ENCODE assay signal across 15 mouse cellular contexts in genomic region chr2:116913677-116914405, GRCm38 (mm10). TPM values are rescaled to one million over a fixed set of nuclear protein-coding genes. Genes with fewer than 3 reads are reported as not detected.
DNase-seq lines count a peak whose midpoint lies in the region; ATAC-seq lines count a peak whose summit lies in the region.
"Had no signal": no experiment of that assay in that cellular context is flagged by ENCODE, and none has a peak within 500 bp of the region (broad histone marks: within the 10 kb centered on the region; RNA-seq: fewer than 3 reads in every experiment).

No protein-coding gene starts in this region.

- intact Hi-C loops in heart, postnatal 14 days (cut with DNase I) = no loop called here

- H3K36me3 ChIP-seq in midbrain, embryonic 13.5 days = no peaks in the 10 kb centered on the region
- H3K36me3 ChIP-seq: heart, embryonic 13.5 days; lung, embryonic 15.5 days; neural tube, embryonic 12.5 days; stomach, embryonic 15.5 days had no signal

- no peaks in the 10 kb centered on the region; the same call in 1 of the 2 replicates for H3K27me3 ChIP-seq in midbrain, embryonic 13.5 days
- H3K27me3 ChIP-seq: lung, embryonic 15.5 days; neural tube, embryonic 12.5 days; stomach, embryonic 15.5 days had no signal

- no peak overlapping the region for H3K4me2 ChIP-seq in midbrain, embryonic 13.5 days (replicated peaks)
- H3K4me2 ChIP-seq: heart, embryonic 13.5 days; lung, embryonic 15.5 days; neural tube, embryonic 12.5 days; stomach, embryonic 15.5 days had no signal

- ATAC-seq in midbrain, embryonic 13.5 days = no peak

- DNase-seq in heart, adult 8-10 months (ENCODE audit: low spot score) = peak; percentile 40
- no peak for DNase-seq in heart, postnatal 14 days
- DNase-seq in layer of hippocampus, adult 8-10 months (ENCODE audit: low spot score in 2 of 2) = peak; percentile 73 to 80
- DNase-seq in right cerebral cortex, postnatal 25 days = peak; percentile 80
- no peak for DNase-seq in ovary, postnatal 36 days (ENCODE audit: low spot score)
- no peak for DNase-seq in spleen, postnatal 10 days (ENCODE audit: low spot score in 2 of 2)

- no peak overlapping the region for H3K9ac ChIP-seq in midbrain, embryonic 13.5 days (replicated peaks)
- H3K9ac ChIP-seq: heart, embryonic 13.5 days; lung, embryonic 15.5 days; neural tube, embryonic 12.5 days; stomach, embryonic 15.5 days had no signal

- peaks cover 2% of the 10 kb centered on the region; the same call in 1 of the 2 replicates for H3K4me1 ChIP-seq in brown adipose tissue, adult 24 weeks (ENCODE audit: control insufficient read depth, insufficient read depth, insufficient read length, low read length)
- no peaks in the 10 kb centered on the region; the same call in 1 of the 2 replicates for H3K4me1 ChIP-seq in midbrain, embryonic 13.5 days (replicated peaks)
- H3K4me1 ChIP-seq: neural tube, embryonic 12.5 days; stomach, embryonic 15.5 days had no signal

- H3K27ac ChIP-seq in brown adipose tissue, adult 24 weeks (replicated peaks; ENCODE audit: low read depth, low read length) = peak overlapping the region; percentile 48; the same call in 1 of the 2 replicates
- H3K27ac ChIP-seq in midbrain, embryonic 13.5 days = no peak overlapping the region
- H3K27ac ChIP-seq: heart, embryonic 13.5 days; lung, embryonic 15.5 days; neural tube, embryonic 12.5 days; stomach, embryonic 15.5 days had no signal

- WGBS in midbrain, embryonic 13.5 days = 89% methylated on average over 20 of the region's 20 CpGs

- H3K9me3 ChIP-seq in midbrain, embryonic 13.5 days = no peaks in the 10 kb centered on the region
- H3K9me3 ChIP-seq: heart, embryonic 13.5 days; lung, embryonic 15.5 days; neural tube, embryonic 12.5 days; stomach, embryonic 15.5 days had no signal

- H3K4me3 ChIP-seq in brown adipose tissue, adult 24 weeks (ENCODE audit: insufficient read depth, low read depth, low read length) = no peak overlapping the region
- H3K4me3 ChIP-seq in midbrain, embryonic 13.5 days (replicated peaks) = no peak overlapping the region
- H3K4me3 ChIP-seq: heart, embryonic 13.5 days; lung, embryonic 15.5 days; neural tube, embryonic 12.5 days; stomach, embryonic 15.5 days had no signal

RNA-seq across cellular contexts. Expression of gene Tmco5, which starts 35.4 kb away (rescaled TPM):
- total RNA-seq in heart, adult 8-10 months (2022) = not detected
- total RNA-seq in heart, postnatal 14 days (2021) = not detected
- polyA plus RNA-seq in brown adipose tissue, adult 24 weeks (2012; ENCODE audit: insufficient read depth, insufficient read length, missing spikeins) = not detected in 2 replicates
- 1 to 10 TPM; 1.2 to 3.1 (median 2.0) TPM for total RNA-seq in layer of hippocampus, adult 8-10 months (2022)
- not detected in 2 replicates for polyA plus RNA-seq in midbrain, embryonic 13.5 days (2015; fragmentation: Nextera tagmentation; extraction: Ambion mirVana)
- polyA plus RNA-seq: brain, embryonic 14.5 days; embryonic facial prominence, embryonic 14.5 days; heart, embryonic 13.5 days; large intestine, adult 2 months; lung, embryonic 15.5 days; neural tube, embryonic 12.5 days; stomach, embryonic 15.5 days had no signal

Comparison
In these comparisons a context has a peak if more than half of its experiments do, and no peak if none do; other contexts are left out.
1. DNase-seq: peak in heart, adult 8-10 months (single experiment), layer of hippocampus, adult 8-10 months (2 of 2) and right cerebral cortex, postnatal 25 days (single experiment); none in heart, postnatal 14 days (0 of 2), ovary, postnatal 36 days (single experiment) and spleen, postnatal 10 days (0 of 2).